Mouse (Mus musculus) heart, adult 2 months (tissue): Measurements from ENCODE around the gene Rmi2.

Experiments used
- CTCF ChIP-seq: fragments of 200-600 bp; IDR thresholded peaks from 2 replicates; pipeline ENCODE4 v1.8.1; 2022; ENCODE audit warnings: antibody characterized with exemption, mild to moderate bottlenecking, moderate library complexity
- EP300 ChIP-seq: fragments of 200-500 bp; IDR thresholded peaks from 2 replicates; pipeline ENCODE4 v1.6.1; 2011; ENCODE audit warnings: low read depth, low read length, control low read depth; ENCODE audit not compliant: insufficient read depth
- POLR2A ChIP-seq: fragments of 200-500 bp; IDR thresholded peaks from 2 replicates; pipeline ENCODE4 v1.6.1; 2011; ENCODE audit warnings: mild to moderate bottlenecking, low read depth, low read length, control low read depth; ENCODE audit not compliant: insufficient read depth

DNA sequence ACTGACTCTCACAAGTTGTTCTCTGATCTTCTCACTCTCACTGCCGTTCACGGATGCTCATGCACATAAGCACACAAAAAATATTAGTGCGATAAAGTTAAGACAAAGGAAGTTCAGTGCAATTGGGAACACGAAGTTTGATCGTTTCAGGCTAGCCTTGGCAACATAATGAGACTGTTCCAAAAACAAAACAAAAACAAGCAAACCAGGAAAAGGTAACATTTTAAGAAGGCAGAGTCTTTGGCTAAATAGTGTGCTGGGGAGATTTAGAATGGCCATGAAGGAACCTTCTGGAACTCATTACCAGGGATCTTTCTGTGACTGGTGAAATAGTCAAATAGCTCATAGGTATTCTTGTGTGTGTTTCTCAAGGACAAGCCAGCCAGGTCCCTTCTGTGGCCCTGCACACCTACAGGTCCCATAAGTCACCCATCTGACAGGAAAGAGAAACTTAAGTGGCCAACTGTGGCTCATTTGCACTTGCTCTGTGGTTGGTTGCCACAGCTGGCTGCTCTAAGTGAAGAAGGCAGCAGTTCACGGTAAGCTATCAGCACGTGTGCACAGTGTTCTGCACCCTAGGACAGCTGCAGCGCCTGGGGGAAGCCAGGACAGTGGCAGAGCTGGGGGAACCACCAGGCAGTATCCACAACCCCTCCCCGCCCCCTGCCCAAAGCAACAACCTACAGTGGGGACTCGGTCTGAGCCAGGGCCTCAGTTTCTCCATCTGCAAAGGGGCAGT is 28.9 kb upstream of the Rmi2 start, which contains the start of gene Prm1:
- TF ChIP-seq CTCF (no peak), POLR2A (no peak), EP300 (no peak)
